Mouse (Mus musculus) limb, embryonic 10.5 days (tissue): Measurements from ENCODE around the gene Sh2d1a. TPM values are rescaled to one million over a fixed set of nuclear protein-coding genes. Genes with fewer than 3 reads are reported as not detected.

Source experiments
- DNase-seq: peaks from one replicate; pipeline ENCODE4 v3.0.0-alpha.2; 2017; ENCODE audit warnings: low spot score
- H3K27ac ChIP-seq: fragments of 300-500 bp; sonication (generic); 2 replicates; pipeline ENCODE4 v1.5.1; 2016; ENCODE audit warnings: mild to moderate bottlenecking
- H3K27me3 ChIP-seq: fragments of 300-500 bp; sonication (generic); 2 replicates; pipeline ENCODE4 v1.6.1; 2016; ENCODE audit warnings: low read depth, mild to moderate bottlenecking; ENCODE audit not compliant: poor library complexity, severe bottlenecking
- H3K36me3 ChIP-seq: fragments of 300-500 bp; sonication (generic); 2 replicates; pipeline ENCODE4 v1.6.1; 2016; ENCODE audit warnings: mild to moderate bottlenecking, moderate library complexity
- H3K4me1 ChIP-seq: fragments of 300-500 bp; sonication (generic); 2 replicates; pipeline ENCODE4 v1.6.1; 2016
- H3K4me3 ChIP-seq: fragments of 300-500 bp; sonication (generic); 2 replicates; pipeline ENCODE4 v1.5.1; 2016; ENCODE audit warnings: mild to moderate bottlenecking, moderate library complexity
- H3K9me3 ChIP-seq: fragments of 300-500 bp; sonication (generic); replicated peaks from 2 replicates; pipeline ENCODE4 v1.6.1; 2016; ENCODE audit warnings: mild to moderate bottlenecking
- WGBS: fragments of 180-500 bp; shearing (Covaris S2); methylation state at CpG from one replicate; pipeline ENCODE4 v1.1.7; 2016; 5-methylcytosine and 5-hydroxymethylcytosine counted together
- polyA plus RNA-seq: library from polyadenylated mRNA; unstranded; fragments of >200 nt; fragmentation: Nextera tagmentation; extraction: Ambion mirVana; gene quantifications from 2 replicates; pipeline ENCODE4 v1.2.1, GENCODE M21; 2016

The Sh2d1a gene
- polyA plus RNA-seq, 1 experiment from 2014 or later: 0.05 TPM

DNA sequence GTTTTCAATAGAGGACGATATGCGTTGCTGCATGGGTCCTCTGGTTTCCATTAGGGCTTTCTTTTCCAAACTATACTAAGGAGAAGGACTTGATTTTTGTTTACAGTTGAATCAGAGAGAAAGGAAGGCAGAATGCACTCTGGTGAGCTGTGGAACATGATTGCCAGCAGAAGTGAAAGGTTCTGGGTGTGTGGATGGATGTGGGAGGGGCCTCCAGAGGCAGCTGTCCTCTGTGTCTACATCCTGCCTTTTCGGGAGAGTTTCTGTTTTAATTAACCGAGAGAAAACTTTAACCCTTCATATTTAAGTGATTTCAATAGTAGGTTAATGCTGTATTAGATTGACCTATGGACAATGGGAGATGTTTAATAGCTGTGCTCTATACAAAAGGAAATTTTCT, 46.3 kb downstream of the Sh2d1a start:
- no peaks in the 10 kb centered on the region for H3K36me3 ChIP-seq
- WGBS: 91% methylated on average over 4 of the region's 4 CpGs
- H3K4me1 ChIP-seq: no peaks in the 10 kb centered on the region
- H3K27ac ChIP-seq: no peak overlapping the region
- no peaks in the 10 kb centered on the region for H3K9me3 ChIP-seq
- no peak for DNase-seq
- no peaks in the 10 kb centered on the region for H3K27me3 ChIP-seq
- H3K4me3 ChIP-seq: no peak overlapping the region

DNA sequence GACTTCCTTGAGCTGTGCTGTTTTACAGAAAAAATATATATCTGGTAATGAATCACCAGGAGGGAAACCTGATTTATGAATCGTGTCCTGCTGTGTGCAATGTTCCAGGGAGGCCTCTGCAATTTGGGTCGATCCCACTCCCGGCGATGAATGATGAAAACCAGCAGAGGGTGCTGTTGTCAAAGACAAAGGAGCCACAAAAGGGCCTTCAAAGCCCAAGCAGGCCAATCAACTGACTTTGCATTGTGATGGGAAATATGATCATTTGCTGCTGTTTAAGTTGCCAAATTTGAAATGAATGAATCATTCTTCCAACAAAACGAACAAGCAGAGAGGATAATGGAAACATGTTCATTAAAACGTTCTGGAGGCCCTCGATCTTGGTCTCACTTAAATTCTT, 55.0 kb downstream of the Sh2d1a start:
- Histone ChIP-seq H3K27ac (no peak overlapping the region), H3K4me3 (no peak overlapping the region), H3K36me3 (no peaks in the 10 kb centered on the region), H3K4me1 (no peaks in the 10 kb centered on the region), H3K9me3 (no peaks in the 10 kb centered on the region), H3K27me3 (no peaks in the 10 kb centered on the region)
- DNase-seq: peak; percentile 48
- 26% methylated on average over 7 of the region's 7 CpGs for WGBS

DNA sequence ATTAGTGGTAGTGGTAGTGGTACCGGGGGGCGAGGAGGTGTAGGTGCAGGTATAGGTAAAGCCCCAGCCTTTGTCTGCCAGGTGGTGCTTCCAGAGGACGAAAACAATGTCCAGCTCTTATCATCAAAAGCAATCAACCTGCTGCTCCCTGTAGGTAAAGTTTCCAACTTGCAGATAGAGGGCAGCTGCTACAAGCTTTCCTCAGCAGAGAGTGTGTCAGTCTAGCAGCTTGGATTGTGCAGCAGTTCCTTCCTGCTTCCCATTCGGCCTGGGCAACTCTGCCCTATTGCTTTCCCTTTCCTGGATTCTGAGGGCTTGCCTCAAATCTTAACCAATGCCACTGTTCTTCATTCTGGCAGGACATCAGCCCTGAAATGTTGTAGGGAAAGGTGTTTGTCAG, 56.4 kb downstream of the Sh2d1a start:
- Histone ChIP-seq H3K4me3 (no peak overlapping the region), H3K9me3 (no peaks in the 10 kb centered on the region), H3K27me3 (no peaks in the 10 kb centered on the region), H3K27ac (no peak overlapping the region), H3K36me3 (no peaks in the 10 kb centered on the region), H3K4me1 (no peaks in the 10 kb centered on the region)
- WGBS: 79% methylated on average over 4 of the region's 4 CpGs
- no peak for DNase-seq

Other genes starting within 250 kb of the Sh2d1a start
- not detected in 2 replicates for gene Tex13c2, start 12.8 kb upstream of the Sh2d1a start, polyA plus RNA-seq